In the genomic region with DNA sequence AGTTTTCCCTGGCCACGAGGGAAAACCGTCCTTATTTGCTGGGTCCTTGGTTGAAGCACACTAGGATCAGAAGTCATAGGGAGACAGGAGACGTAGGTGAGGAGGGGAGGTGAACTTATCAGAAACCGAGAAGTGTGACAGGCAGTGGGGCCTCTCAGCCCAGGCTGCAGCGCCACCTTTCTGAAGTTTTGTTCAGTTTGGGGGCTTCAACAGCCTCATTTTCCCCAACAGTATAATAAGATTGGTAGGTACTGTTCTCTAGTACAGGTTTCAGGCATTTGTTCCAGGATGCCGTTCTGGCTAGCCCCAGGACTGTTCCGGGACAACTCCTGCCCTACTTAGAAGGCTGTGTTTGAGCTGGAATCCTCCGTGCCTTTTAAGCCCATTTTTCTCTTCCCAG, we compare ENCODE assay signal across 8 mouse cellular contexts. TPM values are rescaled to one million over a fixed set of nuclear protein-coding genes. Genes with fewer than 3 reads are reported as not detected.
DNase-seq lines count a peak whose midpoint lies in the region; ATAC-seq and TF ChIP-seq lines count a peak whose summit lies in the region.

No protein-coding gene starts in this region.

- H3K9me3 ChIP-seq in E14TG2a.4 (ENCODE audit: low read length) = peaks cover 10% of the 10 kb centered on the region
- H3K9me3 ChIP-seq in embryonic facial prominence, embryonic 11.5 days (replicated peaks; ENCODE audit: control insufficient read depth, low read length) = no peaks in the 10 kb centered on the region
- H3K9me3 ChIP-seq in hindbrain, embryonic 12.5 days (replicated peaks) = no peaks in the 10 kb centered on the region
- no peaks in the 10 kb centered on the region for H3K9me3 ChIP-seq in liver, embryonic 14.5 days (ENCODE audit: control insufficient read depth, low read length)
- H3K9me3 ChIP-seq in neural tube, embryonic 13.5 days = no peaks in the 10 kb centered on the region

- H3K36me3 ChIP-seq in E14TG2a.4 (ENCODE audit: insufficient read depth, low read length) = peaks cover 11% of the 10 kb centered on the region
- no peaks in the 10 kb centered on the region for H3K36me3 ChIP-seq in embryonic facial prominence, embryonic 11.5 days (replicated peaks; ENCODE audit: control insufficient read depth, insufficient read depth, low read depth, low read length)
- peaks cover 3% of the 10 kb centered on the region; the same call in 1 of the 2 replicates for H3K36me3 ChIP-seq in hindbrain, embryonic 12.5 days
- H3K36me3 ChIP-seq in liver, embryonic 14.5 days (replicated peaks; ENCODE audit: control insufficient read depth, insufficient read depth, low read depth) = no peaks in the 10 kb centered on the region
- peaks cover 2% of the 10 kb centered on the region for H3K36me3 ChIP-seq in neural tube, embryonic 13.5 days

- H3K9ac ChIP-seq in embryonic facial prominence, embryonic 11.5 days (replicated peaks; ENCODE audit: low read length) = peak overlapping the region; percentile 81
- peak overlapping the region; percentile 76 for H3K9ac ChIP-seq in hindbrain, embryonic 12.5 days
- peak overlapping the region; percentile 69 for H3K9ac ChIP-seq in liver, embryonic 14.5 days (replicated peaks)
- H3K9ac ChIP-seq in neural tube, embryonic 13.5 days = peak overlapping the region; percentile 93

- 4% methylated on average over 8 of the region's 8 CpGs for WGBS in embryonic facial prominence, embryonic 11.5 days
- WGBS in hindbrain, embryonic 12.5 days = 3% methylated on average over 8 of the region's 8 CpGs
- WGBS in liver, embryonic 14.5 days (ENCODE audit: insufficient replicate concordance) = 1% methylated on average over 8 of the region's 8 CpGs
- 7% methylated on average over 8 of the region's 8 CpGs for WGBS in neural tube, embryonic 13.5 days

- H3K4me3 ChIP-seq in E14TG2a.4 (replicated peaks; ENCODE audit: low read length) = peak overlapping the region; percentile 95
- H3K4me3 ChIP-seq in embryonic facial prominence, embryonic 11.5 days (ENCODE audit: low read depth, low read length) = peak overlapping the region; percentile 93
- peak overlapping the region; percentile 67 for H3K4me3 ChIP-seq in hindbrain, embryonic 12.5 days
- H3K4me3 ChIP-seq in liver, embryonic 14.5 days (ENCODE audit: insufficient read depth in 1 of 2, low read depth in 2 of 2, low read length in 2 of 2) = peak overlapping the region; percentile 74 to 83
- peak overlapping the region; percentile 93 for H3K4me3 ChIP-seq in neural tube, embryonic 13.5 days

- peak; percentile 54 to 57 for DNase-seq in cerebellum, postnatal 10 days
- no peak for DNase-seq in cerebellum, adult 9-10 months
- peak; percentile 59 for DNase-seq in embryonic facial prominence, embryonic 11.5 days (ENCODE audit: low spot score)
- DNase-seq in liver, embryonic 14.5 days (ENCODE audit: low read depth in 3 of 3, low spot score in 3 of 3) = peak in 1 of 3 experiments; percentile 52
- DNase-seq in gastrocnemius, postnatal 25 days = no peak

- TF ChIP-seq CTCF in E14TG2a.4 (conservative IDR thresholded peaks at IDR 0.05; ENCODE audit: low read length) = no peak
- TF ChIP-seq CTCF in liver, embryonic 14.5 days (IDR thresholded peaks at IDR 0.05; ENCODE audit: low read depth) = peak; percentile 74

- no peak for TF ChIP-seq EP300 in liver, embryonic 14.5 days (IDR thresholded peaks at IDR 0.05; ENCODE audit: low read depth)

- peaks cover 53% of the 10 kb centered on the region for H3K4me1 ChIP-seq in E14TG2a.4 (replicated peaks; ENCODE audit: low read depth, low read length)
- no peaks in the 10 kb centered on the region for H3K4me1 ChIP-seq in embryonic facial prominence, embryonic 11.5 days (ENCODE audit: control insufficient read depth, insufficient read depth, low read length)
- H3K4me1 ChIP-seq in hindbrain, embryonic 12.5 days = peaks cover 16% of the 10 kb centered on the region
- H3K4me1 ChIP-seq in liver, embryonic 14.5 days (replicated peaks; ENCODE audit: control insufficient read depth in 2 of 2, insufficient read depth in 2 of 2, low read length in 1 of 2) = peaks cover 5 to 10% of the 10 kb centered on the region in 2 experiments
- H3K4me1 ChIP-seq in neural tube, embryonic 13.5 days (replicated peaks) = peaks cover 20% of the 10 kb centered on the region

- no peak overlapping the region for H3K27ac ChIP-seq in embryonic facial prominence, embryonic 11.5 days (replicated peaks; ENCODE audit: low read depth, low read length)
- H3K27ac ChIP-seq in hindbrain, embryonic 12.5 days = peak overlapping the region; percentile 89
- H3K27ac ChIP-seq in liver, embryonic 14.5 days = peak overlapping the region; percentile 65
- peak overlapping the region; percentile 92 for H3K27ac ChIP-seq in neural tube, embryonic 13.5 days (replicated peaks)

- no peak for ATAC-seq in embryonic facial prominence, embryonic 11.5 days (replicated peaks; ENCODE audit: insufficient number of reproducible peaks, low FRiP score, low TSS enrichment, low read depth)
- no peak for ATAC-seq in hindbrain, embryonic 12.5 days (ENCODE audit: low FRiP score)
- peak; percentile 31; the same call in 1 of the 2 replicates for ATAC-seq in liver, embryonic 14.5 days (ENCODE audit: insufficient read depth)
- ATAC-seq in neural tube, embryonic 13.5 days (ENCODE audit: low read depth) = no peak

- no peaks in the 10 kb centered on the region for H3K27me3 ChIP-seq in E14TG2a.4 (ENCODE audit: insufficient read depth, low read length)
- H3K27me3 ChIP-seq in embryonic facial prominence, embryonic 11.5 days (ENCODE audit: control insufficient read depth, insufficient read depth, low read length) = no peaks in the 10 kb centered on the region; the same call in 1 of the 2 replicates
- H3K27me3 ChIP-seq in hindbrain, embryonic 12.5 days = no peaks in the 10 kb centered on the region
- H3K27me3 ChIP-seq in liver, embryonic 14.5 days (ENCODE audit: control insufficient read depth, insufficient read depth, low read length) = no peaks in the 10 kb centered on the region
- no peaks in the 10 kb centered on the region for H3K27me3 ChIP-seq in neural tube, embryonic 13.5 days

- peak overlapping the region; percentile 74 for H3K4me2 ChIP-seq in embryonic facial prominence, embryonic 11.5 days (ENCODE audit: low read depth, low read length)
- H3K4me2 ChIP-seq in hindbrain, embryonic 12.5 days (replicated peaks) = peak overlapping the region; percentile 83
- peak overlapping the region; percentile 98 for H3K4me2 ChIP-seq in liver, embryonic 14.5 days (ENCODE audit: low read depth)
- peak overlapping the region; percentile 96 for H3K4me2 ChIP-seq in neural tube, embryonic 13.5 days

RNA-seq across cellular contexts. Expression of gene Ptges2, which starts 0.7 kb away (rescaled TPM):
- 31.7 and 33.0 TPM in 2 replicates for polyA plus RNA-seq in embryonic facial prominence, embryonic 11.5 days (2014; fragmentation: Nextera tagmentation; extraction: Ambion mirVana)
- polyA plus RNA-seq in hindbrain, embryonic 12.5 days (2016; fragmentation: Nextera tagmentation; extraction: Ambion mirVana) = 34.5 and 35.1 TPM in 2 replicates
- 7.9 and 11.6 TPM in 2 replicates for polyA plus RNA-seq in liver, embryonic 14.5 days (2012; rRNA removed)
- polyA plus RNA-seq in liver, embryonic 14.5 days (2014; fragmentation: Nextera tagmentation; extraction: Ambion mirVana) = 11.4 and 14.0 TPM in 2 replicates
- 44.3 and 46.0 TPM in 2 replicates for polyA plus RNA-seq in neural tube, embryonic 13.5 days (2015; fragmentation: Nextera tagmentation; extraction: Ambion mirVana)
- total RNA-seq in gastrocnemius, postnatal 25 days (2021) = 10 to 100 TPM; 42.2 to 49.3 TPM

RNA-seq across cellular contexts. Expression of gene Lcn2, which starts 6.9 kb away (rescaled TPM):
- 0.95 and 1.2 TPM in 2 replicates for polyA plus RNA-seq in embryonic facial prominence, embryonic 11.5 days (2014; fragmentation: Nextera tagmentation; extraction: Ambion mirVana)
- 0.95 and 1.2 TPM in 2 replicates for polyA plus RNA-seq in hindbrain, embryonic 12.5 days (2016; fragmentation: Nextera tagmentation; extraction: Ambion mirVana)
- polyA plus RNA-seq in liver, embryonic 14.5 days (2012; rRNA removed) = 29.8 and 30.2 TPM in 2 replicates
- 41.1 and 65.1 TPM in 2 replicates for polyA plus RNA-seq in liver, embryonic 14.5 days (2014; fragmentation: Nextera tagmentation; extraction: Ambion mirVana)
- polyA plus RNA-seq in neural tube, embryonic 13.5 days (2015; fragmentation: Nextera tagmentation; extraction: Ambion mirVana) = 0.56 and 1.4 TPM in 2 replicates
- 1 to 10 TPM; 1.4 to 2.1 TPM for total RNA-seq in gastrocnemius, postnatal 25 days (2021)

RNA-seq across cellular contexts. Expression of gene 1110008P14Rik, which starts 13.2 kb away (rescaled TPM):
- 41.3 and 41.5 TPM in 2 replicates for polyA plus RNA-seq in embryonic facial prominence, embryonic 11.5 days (2014; fragmentation: Nextera tagmentation; extraction: Ambion mirVana)
- 62.6 and 72.8 TPM in 2 replicates for polyA plus RNA-seq in hindbrain, embryonic 12.5 days (2016; fragmentation: Nextera tagmentation; extraction: Ambion mirVana)
- polyA plus RNA-seq in liver, embryonic 14.5 days (2012; rRNA removed) = 32.6 and 39.6 TPM in 2 replicates
- 38.7 and 40.8 TPM in 2 replicates for polyA plus RNA-seq in liver, embryonic 14.5 days (2014; fragmentation: Nextera tagmentation; extraction: Ambion mirVana)
- polyA plus RNA-seq in neural tube, embryonic 13.5 days (2015; fragmentation: Nextera tagmentation; extraction: Ambion mirVana) = 101 and 135 TPM in 2 replicates
- total RNA-seq in gastrocnemius, postnatal 25 days (2021) = 10 to 100 TPM; 35.2 to 39.7 TPM

RNA-seq across cellular contexts. Expression of gene Dnm1, which starts 41.8 kb away (rescaled TPM):
- polyA plus RNA-seq in embryonic facial prominence, embryonic 11.5 days (2014; fragmentation: Nextera tagmentation; extraction: Ambion mirVana) = 31.0 and 35.3 TPM in 2 replicates
- polyA plus RNA-seq in hindbrain, embryonic 12.5 days (2016; fragmentation: Nextera tagmentation; extraction: Ambion mirVana) = 44.4 and 47.5 TPM in 2 replicates
- polyA plus RNA-seq in liver, embryonic 14.5 days (2012; rRNA removed) = 2.9 and 4.0 TPM in 2 replicates
- 0.43 and 0.56 TPM in 2 replicates for polyA plus RNA-seq in liver, embryonic 14.5 days (2014; fragmentation: Nextera tagmentation; extraction: Ambion mirVana)
- 44.3 and 47.0 TPM in 2 replicates for polyA plus RNA-seq in neural tube, embryonic 13.5 days (2015; fragmentation: Nextera tagmentation; extraction: Ambion mirVana)
- total RNA-seq in gastrocnemius, postnatal 25 days (2021) = 1 to 10 TPM; 6.0 to 8.7 TPM

RNA-seq across cellular contexts. Expression of gene Ciz1, which starts 42.8 kb away (rescaled TPM):
- 41.1 and 46.0 TPM in 2 replicates for polyA plus RNA-seq in embryonic facial prominence, embryonic 11.5 days (2014; fragmentation: Nextera tagmentation; extraction: Ambion mirVana)
- 59.1 and 66.3 TPM in 2 replicates for polyA plus RNA-seq in hindbrain, embryonic 12.5 days (2016; fragmentation: Nextera tagmentation; extraction: Ambion mirVana)
- 40.3 and 43.3 TPM in 2 replicates for polyA plus RNA-seq in liver, embryonic 14.5 days (2012; rRNA removed)
- polyA plus RNA-seq in liver, embryonic 14.5 days (2014; fragmentation: Nextera tagmentation; extraction: Ambion mirVana) = 13.1 and 13.9 TPM in 2 replicates
- polyA plus RNA-seq in neural tube, embryonic 13.5 days (2015; fragmentation: Nextera tagmentation; extraction: Ambion mirVana) = 49.9 and 51.1 TPM in 2 replicates
- total RNA-seq in gastrocnemius, postnatal 25 days (2021) = 10 to 100 TPM; 25.1 to 27.7 TPM

Comparison
In these comparisons a context has a peak if more than half of its experiments do, and no peak if none do; other contexts are left out.
1. DNase-seq: peak in cerebellum, postnatal 10 days (2 of 2) and embryonic facial prominence, embryonic 11.5 days (single experiment); none in cerebellum, adult 9-10 months (single experiment) and gastrocnemius, postnatal 25 days (single experiment).
2. RNA of gene Lcn2, which starts 6.9 kb away (polyA plus RNA-seq): 29.8 to 65.1 TPM in liver, embryonic 14.5 days; 0.56 to 1.4 TPM in neural tube, embryonic 13.5 days, 0.95 to 1.2 TPM in hindbrain, embryonic 12.5 days and 0.95 to 1.2 TPM in embryonic facial prominence, embryonic 11.5 days; every median in the first group is over 10 times any median in the second.
3. Peak in every context shown above with its lines, with median percentiles within 50 percentile points of each other: H3K4me3 ChIP-seq, H3K4me2 ChIP-seq and H3K9ac ChIP-seq.